Mouse (Mus musculus): ENCODE data around the gene Phxr2. TPM values are rescaled to one million over a fixed set of nuclear protein-coding genes. Genes with fewer than 3 reads are reported as not detected.
"Not testable (repeated sequence)": the region's sequence is repeated elsewhere in the genome, so short reads cannot be mapped to it uniquely, and the experiment has no call there.

Gene Phxr2
- polyA plus RNA-seq, 1 experiment from 2014 or later, result not detected

DNA sequence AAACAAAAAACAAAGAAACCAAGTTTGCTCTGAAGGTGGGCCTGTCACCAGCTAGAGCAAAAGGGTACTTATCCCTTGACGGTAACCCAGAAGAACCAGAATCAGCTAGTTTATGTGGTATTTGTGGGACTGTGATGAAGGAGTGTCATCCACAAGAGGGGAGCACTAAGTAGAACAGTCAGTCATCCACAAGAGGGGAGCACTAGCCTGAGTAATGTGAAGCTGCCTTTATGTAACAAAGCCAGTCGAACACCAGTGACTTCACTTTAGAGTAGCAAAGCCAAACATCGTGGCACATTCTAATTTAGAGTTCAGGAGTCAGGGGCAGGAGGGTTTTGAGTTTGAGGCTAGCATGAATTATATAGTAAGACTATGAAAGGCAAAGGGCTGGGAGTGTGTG is 40.3 kb upstream of the Phxr2 start:
- TF ChIP-seq CTCF (IDR thresholded peaks at IDR 0.05; ENCODE audit: low read depth), result peak; percentile 50
- peak; percentile 65 for DNase-seq (ENCODE audit: low spot score)
- H3K36me3 ChIP-seq (ENCODE audit: insufficient read depth, low read length), result no peaks in the 10 kb centered on the region
- H3K27ac ChIP-seq, result 0 out of 2 replicates have a peak overlapping the region, but pooled peaks have one; percentile 78
- no peak overlapping the region for H3K9ac ChIP-seq (ENCODE audit: low read depth, low read length)
- H3K9me3 ChIP-seq (replicated peaks; ENCODE audit: low read length), result no peaks in the 10 kb centered on the region
- WGBS, result 38% methylated on average over 3 of the region's 3 CpGs
- no peak for ATAC-seq (replicated peaks; ENCODE audit: low FRiP score, low read depth)
- H3K4me2 ChIP-seq (ENCODE audit: low read length), result no peak overlapping the region
- H3K27me3 ChIP-seq (ENCODE audit: insufficient read depth, low read length), result no peaks in the 10 kb centered on the region
- no peak overlapping the region for H3K4me3 ChIP-seq (replicated peaks; ENCODE audit: low read depth, low read length)
- H3K4me1 ChIP-seq (replicated peaks; ENCODE audit: insufficient read depth, low read length), result peaks cover 14% of the 10 kb centered on the region

DNA sequence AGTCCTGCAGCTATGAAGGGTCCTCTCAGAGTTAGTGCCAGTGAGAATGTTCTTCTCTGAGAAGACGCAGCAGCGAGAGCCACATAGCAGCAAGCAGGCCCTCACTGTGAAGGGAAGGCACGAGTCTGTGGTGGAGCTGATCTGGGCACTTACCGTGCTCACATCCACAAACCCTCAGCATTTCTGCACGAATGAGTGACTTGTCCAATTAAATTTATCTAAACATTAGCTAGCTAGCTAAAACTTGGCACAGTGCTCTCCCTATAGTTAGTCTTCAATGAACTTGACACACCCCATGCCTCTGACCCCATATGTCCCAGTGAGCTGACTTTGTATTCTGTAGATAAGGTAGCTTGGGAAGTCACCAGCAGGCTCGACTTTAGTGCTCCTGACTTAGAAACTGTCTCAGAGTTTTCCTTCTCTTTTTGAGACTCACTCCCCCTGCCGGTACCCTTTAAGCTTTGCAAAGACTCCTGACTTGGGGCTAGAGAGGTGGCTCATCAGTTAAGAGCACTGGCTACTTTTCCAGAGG is 39.7 kb upstream of the Phxr2 start:
- ATAC-seq (replicated peaks; ENCODE audit: low FRiP score, low read depth) (peak; percentile 64), DNase-seq (ENCODE audit: low spot score) (peak; percentile 64)
- no peaks in the 10 kb centered on the region for H3K9me3 ChIP-seq (replicated peaks; ENCODE audit: low read length)
- H3K4me3 ChIP-seq (replicated peaks; ENCODE audit: low read depth, low read length), result no peak overlapping the region
- peak overlapping the region; percentile 78 for H3K27ac ChIP-seq
- H3K4me1 ChIP-seq (replicated peaks; ENCODE audit: insufficient read depth, low read length), result peaks cover 8% of the 10 kb centered on the region; the same call in 1 of the 2 replicates
- no peaks in the 10 kb centered on the region for H3K27me3 ChIP-seq (ENCODE audit: insufficient read depth, low read length)
- TF ChIP-seq CTCF (IDR thresholded peaks at IDR 0.05; ENCODE audit: low read depth), result peak; percentile 43
- H3K36me3 ChIP-seq (ENCODE audit: insufficient read depth, low read length), result no peaks in the 10 kb centered on the region
- no peak overlapping the region for H3K9ac ChIP-seq (ENCODE audit: low read depth, low read length)
- 0 out of 2 replicates have a peak overlapping the region, but pooled peaks have one; percentile 1 for H3K4me2 ChIP-seq (ENCODE audit: low read length)
- 34% methylated on average over 7 of the region's 7 CpGs for WGBS

DNA sequence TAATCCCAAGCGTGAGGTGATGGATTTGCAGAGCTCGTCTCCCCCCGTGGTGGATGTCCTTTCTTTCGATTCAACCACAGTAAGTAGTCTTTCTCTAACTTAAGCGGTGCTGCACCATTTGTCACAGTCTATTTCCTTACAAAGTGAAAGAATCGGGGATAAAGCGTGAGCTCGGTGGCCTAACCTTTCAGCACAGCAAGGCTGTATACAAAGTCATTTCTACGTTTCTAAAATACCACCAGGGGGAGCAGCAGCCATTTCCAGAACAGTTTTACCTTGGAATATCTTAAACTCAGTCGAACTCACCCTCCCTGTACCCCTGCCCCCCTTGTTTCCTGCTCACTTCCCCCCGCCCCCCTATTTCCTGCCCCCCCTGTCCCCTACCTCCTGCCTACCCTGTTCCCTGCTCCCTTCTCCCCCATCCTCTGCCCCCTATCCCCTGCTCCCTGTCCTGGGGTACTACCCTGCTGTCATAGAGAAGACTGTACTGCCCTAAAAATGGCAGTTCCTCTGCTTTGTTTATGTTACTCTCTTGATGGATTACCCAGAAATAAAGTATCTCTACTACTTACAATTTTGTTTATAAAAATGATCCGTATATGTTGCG is 38.8 kb upstream of the Phxr2 start:
- H3K4me2 ChIP-seq (ENCODE audit: low read length), result no peak overlapping the region
- H3K4me3 ChIP-seq (replicated peaks; ENCODE audit: low read depth, low read length), result no peak overlapping the region
- H3K9me3 ChIP-seq (replicated peaks; ENCODE audit: low read length), result no peaks in the 10 kb centered on the region
- no peaks in the 10 kb centered on the region for H3K27me3 ChIP-seq (ENCODE audit: insufficient read depth, low read length)
- H3K36me3 ChIP-seq (ENCODE audit: insufficient read depth, low read length), result no peaks in the 10 kb centered on the region
- TF ChIP-seq CTCF (IDR thresholded peaks at IDR 0.05; ENCODE audit: low read depth), result peak; percentile 80
- H3K4me1 ChIP-seq (replicated peaks; ENCODE audit: insufficient read depth, low read length), result peaks cover 8% of the 10 kb centered on the region; the same call in 1 of the 2 replicates
- peak overlapping the region; percentile 78 for H3K27ac ChIP-seq
- ATAC-seq (replicated peaks; ENCODE audit: low FRiP score, low read depth), result peak; percentile 42; the same call in 1 of the 2 replicates
- DNase-seq (ENCODE audit: low spot score), result peak; percentile 92
- 32% methylated on average over 13 of the region's 13 CpGs for WGBS
- no peak overlapping the region for H3K9ac ChIP-seq (ENCODE audit: low read depth, low read length)

- WGBS, result 79% methylated on average over 5 of the region's 5 CpGs
- H3K4me3 ChIP-seq (replicated peaks; ENCODE audit: low read depth, low read length), result no peak overlapping the region
- peaks cover 8% of the 10 kb centered on the region; the same call in 1 of the 2 replicates for H3K4me1 ChIP-seq (replicated peaks; ENCODE audit: insufficient read depth, low read length)
- no peak overlapping the region for H3K4me2 ChIP-seq (ENCODE audit: low read length)
- H3K27me3 ChIP-seq (ENCODE audit: insufficient read depth, low read length), result no peaks in the 10 kb centered on the region
- H3K9ac ChIP-seq (ENCODE audit: low read depth, low read length), result no peak overlapping the region
- ATAC-seq (replicated peaks; ENCODE audit: low FRiP score, low read depth) (no peak), DNase-seq (ENCODE audit: low spot score) (no peak)
- no peak overlapping the region for H3K27ac ChIP-seq
- TF ChIP-seq CTCF (IDR thresholded peaks at IDR 0.05; ENCODE audit: low read depth), result no peak
- H3K9me3 ChIP-seq (replicated peaks; ENCODE audit: low read length), result no peaks in the 10 kb centered on the region
- no peaks in the 10 kb centered on the region for H3K36me3 ChIP-seq (ENCODE audit: insufficient read depth, low read length)
These were observed 36.9 kb upstream of the Phxr2 start for GRCm38 (mm10) chr10:99163002-99163401.

GRCm38 (mm10) chr10:99161987-99162582 is 36.0 kb upstream of the Phxr2 start:
- ATAC-seq (replicated peaks; ENCODE audit: low FRiP score, low read depth) (no peak; the same call in 1 of the 2 replicates), DNase-seq (ENCODE audit: low spot score) (peak; percentile 82)
- Histone ChIP-seq H3K4me3 (replicated peaks; ENCODE audit: low read depth, low read length) (no peak overlapping the region), H3K4me2 (ENCODE audit: low read length) (no peak overlapping the region), H3K36me3 (ENCODE audit: insufficient read depth, low read length) (no peaks in the 10 kb centered on the region), H3K9ac (ENCODE audit: low read depth, low read length) (no peak overlapping the region), H3K27ac (no peak overlapping the region), H3K27me3 (ENCODE audit: insufficient read depth, low read length) (no peaks in the 10 kb centered on the region), H3K9me3 (replicated peaks; ENCODE audit: low read length) (no peaks in the 10 kb centered on the region), H3K4me1 (replicated peaks; ENCODE audit: insufficient read depth, low read length) (peaks cover 8% of the 10 kb centered on the region; the same call in 1 of the 2 replicates)
- WGBS, result 40% methylated on average over 8 of the region's 8 CpGs
- peak; percentile 80 for TF ChIP-seq CTCF (IDR thresholded peaks at IDR 0.05; ENCODE audit: low read depth)

- H3K4me2 ChIP-seq (ENCODE audit: low read length); H3K27ac ChIP-seq; H3K4me3 ChIP-seq (replicated peaks; ENCODE audit: low read depth, low read length); H3K4me1 ChIP-seq (replicated peaks; ENCODE audit: insufficient read depth, low read length); H3K36me3 ChIP-seq (ENCODE audit: insufficient read depth, low read length); H3K27me3 ChIP-seq (ENCODE audit: insufficient read depth, low read length); H3K9ac ChIP-seq (ENCODE audit: low read depth, low read length); DNase-seq (ENCODE audit: low spot score); H3K9me3 ChIP-seq (replicated peaks; ENCODE audit: low read length); ATAC-seq (replicated peaks; ENCODE audit: low FRiP score, low read depth): not testable (repeated sequence)
- 91% methylated on average over 10 of the region's 10 CpGs for WGBS
These were observed 31.6 kb upstream of the Phxr2 start for GRCm38 (mm10) chr10:99157697-99158096.
